Mouse (Mus musculus) embryonic facial prominence, embryonic 13.5 days (tissue): ENCODE data around the gene Frrs1l. TPM values are rescaled to one million over a fixed set of nuclear protein-coding genes. Genes with fewer than 3 reads are reported as not detected.
A peak's percentile ranks its signal among the peaks of the same experiment; 100 is the strongest.

Experiments
- ATAC-seq: fragments of 200-750 bp; cut with Nextera tagmentation; 2 replicates; pipeline ENCODE4 v1.8.0; 2017; ENCODE audit warnings: low read depth; ENCODE audit not compliant: insufficient number of reproducible peaks, insufficient read depth, low FRiP score, low TSS enrichment
- H3K27ac ChIP-seq: fragments of 300-500 bp; sonication (generic); 2 replicates; pipeline ENCODE4 v1.5.1; 2015; ENCODE audit warnings: moderate library complexity, mild to moderate bottlenecking, inconsistent platforms
- H3K27me3 ChIP-seq: fragments of 300-500 bp; sonication (generic); 2 replicates; pipeline ENCODE4 v1.6.1; 2015; ENCODE audit warnings: mild to moderate bottlenecking, inconsistent platforms
- H3K36me3 ChIP-seq: fragments of 300-500 bp; sonication (generic); 2 replicates; pipeline ENCODE4 v1.6.1; 2015; ENCODE audit warnings: mild to moderate bottlenecking, inconsistent platforms
- H3K4me1 ChIP-seq: fragments of 300-500 bp; sonication (generic); 2 replicates; pipeline ENCODE4 v1.6.1; 2015; ENCODE audit warnings: inconsistent platforms
- H3K4me2 ChIP-seq: fragments of 300-500 bp; sonication (generic); 2 replicates; pipeline ENCODE4 v1.6.1; 2015; ENCODE audit warnings: moderate library complexity, mild to moderate bottlenecking, inconsistent platforms
- H3K4me3 ChIP-seq: fragments of 300-500 bp; sonication (generic); 2 replicates; pipeline ENCODE4 v1.5.1; 2015; ENCODE audit warnings: mild to moderate bottlenecking, inconsistent platforms
- H3K9ac ChIP-seq: fragments of 300-500 bp; sonication (generic); 2 replicates; pipeline ENCODE4 v1.6.1; 2015; ENCODE audit warnings: mild to moderate bottlenecking, inconsistent platforms
- H3K9me3 ChIP-seq: fragments of 300-500 bp; sonication (generic); 2 replicates; pipeline ENCODE4 v1.6.1; 2016; ENCODE audit warnings: inconsistent platforms
- WGBS: fragments of 180-500 bp; shearing (Covaris S2); methylation state at CpG from one replicate; pipeline ENCODE4 v1.1.7; 2015; ENCODE audit warnings: mixed read lengths; 5-methylcytosine and 5-hydroxymethylcytosine counted together
- polyA plus RNA-seq: library from polyadenylated mRNA; unstranded; fragments of >200 nt; fragmentation: Nextera tagmentation; extraction: Ambion mirVana; gene quantifications from 2 replicates; pipeline ENCODE4 v1.2.1, GENCODE M21; 2015

The Frrs1l gene
- polyA plus RNA-seq, 1 experiment from 2014 or later, result 3.1 TPM

GRCm38 (mm10) chr4:56965586-56966179, 24.5 kb downstream of the Frrs1l start:
- WGBS, result 83% methylated on average over 7 of the region's 7 CpGs
- no peak overlapping the region for H3K9ac ChIP-seq
- H3K27me3 ChIP-seq, result no peaks in the 10 kb centered on the region
- no peak for ATAC-seq
- H3K4me3 ChIP-seq, result no peak overlapping the region
- H3K4me2 ChIP-seq, result no peak overlapping the region
- H3K27ac ChIP-seq, result no peak overlapping the region
- peaks cover 4% of the 10 kb centered on the region; the same call in 1 of the 2 replicates for H3K4me1 ChIP-seq
- H3K36me3 ChIP-seq, result no peaks in the 10 kb centered on the region
- no peaks in the 10 kb centered on the region for H3K9me3 ChIP-seq

GRCm38 (mm10) chr4:56963687-56964086, 26.5 kb downstream of the Frrs1l start:
- Histone ChIP-seq H3K9me3 (no peaks in the 10 kb centered on the region), H3K36me3 (no peaks in the 10 kb centered on the region), H3K4me1 (no peaks in the 10 kb centered on the region), H3K4me3 (no peak overlapping the region), H3K27ac (no peak overlapping the region), H3K27me3 (no peaks in the 10 kb centered on the region), H3K4me2 (no peak overlapping the region), H3K9ac (no peak overlapping the region)
- WGBS, result 88% methylated on average over 6 of the region's 6 CpGs
- no peak for ATAC-seq

GRCm38 (mm10) chr4:56961320-56961925, 28.8 kb downstream of the Frrs1l start:
- ATAC-seq, result no peak
- no peak overlapping the region for H3K27ac ChIP-seq
- no peaks in the 10 kb centered on the region for H3K27me3 ChIP-seq
- H3K4me3 ChIP-seq, result no peak overlapping the region
- no peaks in the 10 kb centered on the region for H3K36me3 ChIP-seq
- H3K4me1 ChIP-seq, result peaks cover 4% of the 10 kb centered on the region; the same call in 1 of the 2 replicates
- no peak overlapping the region for H3K4me2 ChIP-seq
- WGBS, result 77% methylated on average over 12 of the region's 12 CpGs
- no peaks in the 10 kb centered on the region for H3K9me3 ChIP-seq
- no peak overlapping the region for H3K9ac ChIP-seq

DNA sequence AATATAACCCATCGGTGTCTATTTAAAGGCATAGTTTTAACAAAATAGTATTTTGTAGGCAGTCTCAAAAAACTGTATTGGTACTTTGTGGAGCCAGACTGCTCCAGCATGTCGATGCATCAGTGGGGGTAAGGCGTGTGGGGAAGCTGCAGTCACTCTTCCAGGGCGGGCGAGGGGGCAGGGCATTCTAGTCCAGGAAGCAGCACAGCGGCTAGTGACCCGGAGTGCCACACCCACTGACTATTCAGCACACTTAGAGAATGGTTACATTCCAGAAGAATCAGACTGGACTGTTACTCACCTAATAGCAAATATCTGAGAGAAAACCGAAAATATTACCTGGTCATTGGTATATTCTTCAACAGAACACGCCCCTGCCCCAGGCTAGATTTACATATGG, 32.7 kb downstream of the Frrs1l start:
- Histone ChIP-seq H3K27ac (no peak overlapping the region), H3K4me1 (peaks cover 4% of the 10 kb centered on the region; the same call in 1 of the 2 replicates), H3K4me2 (no peak overlapping the region), H3K9ac (no peak overlapping the region), H3K36me3 (no peaks in the 10 kb centered on the region), H3K9me3 (no peaks in the 10 kb centered on the region), H3K4me3 (no peak overlapping the region), H3K27me3 (no peaks in the 10 kb centered on the region)
- ATAC-seq, result no peak
- WGBS, result 54% methylated on average over 9 of the region's 9 CpGs

- no peak for ATAC-seq
- Histone ChIP-seq H3K36me3 (no peaks in the 10 kb centered on the region), H3K4me1 (peaks cover 4% of the 10 kb centered on the region; the same call in 1 of the 2 replicates), H3K27ac (no peak overlapping the region), H3K9ac (no peak overlapping the region), H3K9me3 (no peaks in the 10 kb centered on the region), H3K4me2 (no peak overlapping the region), H3K27me3 (no peaks in the 10 kb centered on the region), H3K4me3 (no peak overlapping the region)
- 61% methylated on average over 6 of the region's 6 CpGs for WGBS
Observed at GRCm38 (mm10) chr4:56953235-56953634, 37.0 kb downstream of the Frrs1l start.

GRCm38 (mm10) chr4:56951701-56952100, 38.5 kb downstream of the Frrs1l start:
- WGBS, result 85% methylated on average over 3 of the region's 3 CpGs
- no peak for ATAC-seq
- Histone ChIP-seq H3K27ac (no peak overlapping the region), H3K4me3 (no peak overlapping the region), H3K9me3 (no peaks in the 10 kb centered on the region), H3K36me3 (no peaks in the 10 kb centered on the region), H3K4me2 (no peak overlapping the region), H3K27me3 (no peaks in the 10 kb centered on the region), H3K4me1 (peaks cover 6% of the 10 kb centered on the region; the same call in 1 of the 2 replicates), H3K9ac (no peak overlapping the region)

DNA sequence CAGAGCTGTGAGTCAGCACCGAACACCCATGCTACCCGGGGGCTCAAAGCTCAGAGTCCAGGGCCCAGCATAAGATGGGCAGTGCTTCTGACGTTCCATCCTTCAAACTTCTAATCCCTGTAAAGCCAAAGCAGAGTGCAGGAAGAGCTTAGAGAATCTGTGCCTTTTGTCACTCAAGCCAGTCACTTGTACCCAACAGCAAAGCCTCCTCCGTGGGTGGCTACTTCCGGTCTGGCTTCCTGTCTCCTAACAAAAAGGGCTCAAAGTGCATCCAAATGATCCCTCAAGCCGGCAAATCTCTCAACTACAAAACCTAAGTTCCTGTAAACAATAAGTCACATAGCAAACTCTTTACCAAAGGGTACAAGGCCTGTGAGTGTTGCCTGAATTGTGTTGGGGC, 40.7 kb downstream of the Frrs1l start:
- 63% methylated on average over 6 of the region's 6 CpGs for WGBS
- Histone ChIP-seq H3K4me3 (no peak overlapping the region), H3K9ac (no peak overlapping the region), H3K27me3 (no peaks in the 10 kb centered on the region), H3K27ac (no peak overlapping the region), H3K9me3 (no peaks in the 10 kb centered on the region), H3K4me2 (no peak overlapping the region), H3K36me3 (no peaks in the 10 kb centered on the region), H3K4me1 (peaks cover 20% of the 10 kb centered on the region)
- no peak for ATAC-seq

DNA sequence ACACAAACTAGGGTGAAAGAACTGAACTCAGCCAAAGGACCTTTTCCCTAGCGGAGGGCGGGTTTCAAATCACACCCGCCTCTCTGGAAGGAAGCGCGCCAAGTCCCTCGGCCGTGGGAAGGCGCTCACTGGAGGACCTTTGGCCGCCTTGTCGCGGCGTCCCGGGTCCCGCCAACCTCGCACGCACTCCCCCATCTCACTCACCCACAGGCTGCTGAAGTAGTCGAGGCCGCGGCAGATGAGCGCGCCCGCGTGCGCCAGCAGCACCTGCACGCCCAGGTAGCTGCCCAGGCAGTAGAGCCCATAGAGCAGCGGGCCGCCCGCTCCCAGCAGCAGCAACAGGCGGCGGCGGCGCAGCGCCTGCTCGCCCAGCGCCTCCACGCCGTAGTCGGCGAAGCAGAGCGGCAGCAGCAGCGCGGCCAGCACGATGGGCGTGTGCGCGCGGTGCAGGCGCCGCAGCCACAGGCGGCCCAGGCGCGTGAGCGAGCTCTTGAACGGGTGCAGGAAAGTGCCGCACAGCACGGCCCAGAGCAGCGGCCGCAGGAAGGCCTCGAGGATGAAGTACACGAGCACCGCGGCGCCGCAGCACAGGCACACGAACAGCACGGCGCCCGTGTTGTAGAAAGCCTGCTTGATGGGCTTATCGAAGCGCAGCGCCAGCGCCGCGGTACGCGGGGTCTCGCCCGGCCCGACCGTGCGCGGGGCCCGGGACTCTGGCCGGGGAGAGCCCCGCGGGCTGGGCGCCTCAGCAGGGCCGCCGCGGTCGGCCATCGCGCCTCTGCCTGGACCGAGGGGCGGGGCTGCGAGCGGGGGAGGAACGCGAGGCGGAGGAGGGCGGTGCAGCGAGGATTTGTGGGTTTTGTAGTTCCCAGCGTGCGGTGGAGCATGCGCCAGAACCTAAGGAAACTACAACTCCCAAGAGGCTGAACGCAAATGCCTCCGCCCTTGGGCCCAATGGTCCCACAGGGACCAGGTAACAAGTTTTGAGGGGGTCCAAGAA, 43.2 kb downstream of the Frrs1l start, which contains the start of gene Tmem245:
TSS of gene Tmem245 (minus strand) at position 797 of the 1,000 bp plus-strand sequence.
- under 1% methylated on average over 107 of the region's 107 CpGs for WGBS
- H3K4me3 ChIP-seq, result peak within 1 kb of the TSS; percentile 89
- ATAC-seq, result peak; percentile 95
- peak within 1 kb of the TSS; percentile 93 for H3K27ac ChIP-seq
- H3K4me1 ChIP-seq, result peaks cover 43% of the 10 kb centered on the region
- H3K36me3 ChIP-seq, result no peaks in the 10 kb centered on the region
- H3K9ac ChIP-seq, result peak within 1 kb of the TSS; percentile 94
- H3K4me2 ChIP-seq, result peak within 1 kb of the TSS; percentile 78
- no peaks in the 10 kb centered on the region for H3K27me3 ChIP-seq
- no peaks in the 10 kb centered on the region for H3K9me3 ChIP-seq

DNA sequence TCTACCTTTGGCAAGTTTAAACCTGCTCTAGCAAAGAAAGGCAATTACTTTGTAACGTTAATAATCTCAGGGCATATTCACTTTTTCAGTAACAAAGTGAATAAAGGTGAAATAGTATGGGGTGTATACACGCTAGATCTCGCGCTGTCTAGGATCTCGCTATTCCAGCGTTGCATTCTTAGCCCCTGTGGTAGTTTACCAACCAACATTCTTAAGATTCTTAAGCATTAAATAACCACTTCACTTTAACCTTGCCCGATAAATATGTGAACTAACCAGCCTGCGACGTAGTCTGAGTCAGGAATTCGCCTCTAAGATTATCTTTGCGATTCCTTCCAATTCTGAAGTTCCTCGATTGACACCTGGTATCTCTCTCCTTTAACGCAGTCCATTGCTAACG, 44.0 kb downstream of the Frrs1l start:
- under 1% methylated on average over 14 of the region's 14 CpGs for WGBS
- Histone ChIP-seq H3K27me3 (no peaks in the 10 kb centered on the region), H3K4me3 (peak overlapping the region; percentile 89), H3K36me3 (no peaks in the 10 kb centered on the region), H3K4me2 (peak overlapping the region; percentile 78), H3K9me3 (no peaks in the 10 kb centered on the region), H3K9ac (peak overlapping the region; percentile 94), H3K4me1 (peaks cover 43% of the 10 kb centered on the region), H3K27ac (peak overlapping the region; percentile 93)
- no peak for ATAC-seq

GRCm38 (mm10) chr4:56944286-56944685, 45.9 kb downstream of the Frrs1l start:
- no peak for ATAC-seq
- 49% methylated on average over 4 of the region's 4 CpGs for WGBS
- H3K9me3 ChIP-seq, result no peaks in the 10 kb centered on the region
- no peak overlapping the region for H3K27ac ChIP-seq
- peaks cover 50% of the 10 kb centered on the region for H3K4me1 ChIP-seq
- no peaks in the 10 kb centered on the region for H3K27me3 ChIP-seq
- no peak overlapping the region for H3K4me3 ChIP-seq
- H3K4me2 ChIP-seq, result 0 out of 2 replicates have a peak overlapping the region, but pooled peaks have one; percentile 18
- peak overlapping the region; percentile 55; the same call in 1 of the 2 replicates for H3K9ac ChIP-seq
- H3K36me3 ChIP-seq, result no peaks in the 10 kb centered on the region

DNA sequence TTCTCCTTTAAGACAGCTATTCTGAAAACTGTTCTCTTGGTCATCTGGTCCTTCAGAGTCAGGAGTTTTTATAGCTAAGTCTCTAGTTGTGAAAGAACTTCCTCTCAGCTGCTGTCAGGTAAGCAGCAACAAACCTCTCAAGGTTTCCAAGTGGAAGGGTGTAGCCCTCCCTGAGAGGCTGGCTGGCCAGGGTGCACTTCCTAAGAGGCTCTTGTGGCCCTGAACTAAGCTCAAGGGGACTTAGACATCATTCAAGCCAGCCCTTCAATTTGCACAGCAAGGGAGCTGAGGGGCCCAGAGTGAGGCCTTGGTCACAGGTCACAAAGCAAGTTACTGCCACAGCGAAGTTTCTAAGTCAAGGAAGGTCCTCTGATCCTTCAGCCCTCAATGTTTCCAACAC, 46.9 kb downstream of the Frrs1l start:
- Histone ChIP-seq H3K27me3 (no peaks in the 10 kb centered on the region), H3K4me1 (peaks cover 50% of the 10 kb centered on the region)
- WGBS, result 58% methylated on average over 1 of the region's 1 CpGs

More for the DNA sequence above, 46.9 kb downstream of the Frrs1l start:
- Histone ChIP-seq H3K9ac (no peak overlapping the region), H3K9me3 (no peaks in the 10 kb centered on the region), H3K36me3 (peaks cover 4% of the 10 kb centered on the region; the same call in 1 of the 2 replicates), H3K4me3 (no peak overlapping the region), H3K4me2 (no peak overlapping the region), H3K27ac (no peak overlapping the region)
- no peak for ATAC-seq
